Mouse (Mus musculus) spleen, postnatal 10 days (tissue): ENCODE results near the gene Epor.

Experiments
- DNase-seq, 2 experiments: peaks; one replicate each; pipeline ENCODE4 v3.0.0; 2021 to 2022; ENCODE audit warnings: low spot score in 2 of 2

Epor gene

DNA sequence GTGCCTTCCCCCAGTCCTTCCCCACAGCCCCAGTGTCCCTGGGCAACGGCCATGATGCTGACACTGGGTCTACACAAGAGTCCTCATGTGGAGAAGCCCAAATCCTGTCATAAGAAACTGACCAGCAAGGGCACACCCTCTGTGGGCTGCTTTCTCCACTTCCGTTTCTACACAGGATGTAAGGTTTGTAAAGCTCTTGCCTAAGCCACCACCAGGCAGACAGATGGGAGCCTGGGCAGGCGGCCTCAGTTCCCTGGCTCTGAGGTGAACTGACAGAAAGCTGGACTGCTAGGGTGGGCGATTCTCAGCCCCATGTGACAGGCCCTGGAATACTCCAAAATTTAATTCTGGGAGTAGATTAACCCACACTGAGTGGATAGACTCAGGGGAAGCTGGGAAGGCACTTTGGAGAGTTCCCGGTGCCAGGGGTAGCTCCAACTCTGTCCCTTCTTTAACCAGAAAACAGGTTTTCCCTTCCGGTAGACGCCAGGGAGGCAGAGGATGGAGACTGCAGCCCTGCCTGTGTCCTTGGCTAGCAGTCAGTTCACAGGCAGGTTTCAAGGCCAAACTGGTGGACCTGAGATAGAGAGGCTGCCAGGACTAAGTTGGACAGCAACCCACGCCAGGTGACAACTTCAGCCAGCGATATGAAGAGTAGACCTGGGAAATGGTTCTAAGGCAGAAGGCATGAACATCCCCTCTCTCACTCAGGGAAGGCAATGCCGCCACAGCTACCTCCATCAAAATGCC is 53.7 kb downstream of the Epor start:
- no peak for DNase-seq
